Mouse (Mus musculus) heart, postnatal 0 days (tissue): ENCODE measurements around the gene Antxr1. TPM values are rescaled to one million over a fixed set of nuclear protein-coding genes. Genes with fewer than 3 reads are reported as not detected.
A peak's percentile ranks its signal among the peaks of the same experiment; 100 is the strongest.

Experiments used
- ATAC-seq: fragments of 200-750 bp; cut with Nextera tagmentation; 2 replicates; pipeline ENCODE4 v1.8.0; 2017; ENCODE audit warnings: low read depth, moderate number of reproducible peaks, moderate library complexity; ENCODE audit not compliant: insufficient read depth
- DNase-seq: peaks from one replicate; pipeline ENCODE4 v3.0.0-alpha.2; 2016; ENCODE audit warnings: low spot score
- H3K27ac ChIP-seq: fragments of 300-500 bp; sonication (generic); 2 replicates; pipeline ENCODE4 v1.5.1; 2014; ENCODE audit warnings: low read depth, mild to moderate bottlenecking
- H3K27me3 ChIP-seq: fragments of 300-500 bp; sonication (generic); 2 replicates; pipeline ENCODE4 v1.6.1; 2014; ENCODE audit warnings: low read length, mixed read lengths; ENCODE audit not compliant: control insufficient read depth, insufficient read depth
- H3K36me3 ChIP-seq: fragments of 300-500 bp; sonication (generic); replicated peaks from 2 replicates; pipeline ENCODE4 v1.6.1; 2014; ENCODE audit warnings: low read length, mixed read lengths; ENCODE audit not compliant: control insufficient read depth, insufficient read depth
- H3K4me1 ChIP-seq: fragments of 300-500 bp; sonication (generic); 2 replicates; pipeline ENCODE4 v1.6.1; 2014; ENCODE audit warnings: antibody characterized with exemption; ENCODE audit not compliant: control insufficient read depth, insufficient read depth
- H3K4me2 ChIP-seq: fragments of 300-500 bp; sonication (generic); 2 replicates; pipeline ENCODE4 v1.6.1; 2014; ENCODE audit warnings: low read depth, mild to moderate bottlenecking, low read length, moderate library complexity
- H3K4me3 ChIP-seq: fragments of 300-500 bp; sonication (generic); 2 replicates; pipeline ENCODE4 v1.5.1; 2014; ENCODE audit warnings: low read depth, low read length
- H3K9ac ChIP-seq: fragments of 300-500 bp; sonication (generic); replicated peaks from 2 replicates; pipeline ENCODE4 v1.6.1; 2014; ENCODE audit warnings: low read depth, low read length, mixed read lengths
- H3K9me3 ChIP-seq: fragments of 300-500 bp; sonication (generic); replicated peaks from 2 replicates; pipeline ENCODE4 v1.6.1; 2016; ENCODE audit warnings: low read length; ENCODE audit not compliant: control insufficient read depth
- CTCF ChIP-seq: IDR thresholded peaks from 2 replicates; pipeline ENCODE4 v1.5.1; 2016; ENCODE audit warnings: antibody characterized with exemption, control low read depth, low read depth
- EP300 ChIP-seq: IDR thresholded peaks from 2 replicates; pipeline ENCODE4 v1.6.1; 2016; ENCODE audit warnings: antibody characterized with exemption, low read depth
- WGBS: fragments of 180-500 bp; shearing (Covaris S2); extraction: QIAGEN DNeasy Blood & Tissue Kit; methylation state at CpG from one replicate; pipeline ENCODE4 v1.1.7; 2014; 5-methylcytosine and 5-hydroxymethylcytosine counted together
- polyA plus RNA-seq: library from polyadenylated mRNA; unstranded; fragments of >200 nt; fragmentation: Nextera tagmentation; extraction: Ambion mirVana; gene quantifications from 2 replicates; pipeline ENCODE4 v1.2.1, GENCODE M21; 2015
- total RNA-seq: library from RNA; depleted of rRNA; stranded (reverse); fragments of >200 nt; gene quantifications from 2 replicates; pipeline ENCODE4 v1.2.3, GENCODE M21; 2014; ENCODE audit warnings: low replicate concordance

Antxr1 gene
- total and polyA plus RNA-seq, 2 experiments from 2014 or later, result 2.6 to 18.7 TPM

- 83% methylated on average over 20 of the region's 20 CpGs for WGBS
- H3K27ac ChIP-seq, result no peak overlapping the region; the same call in 1 of the 2 replicates
Measured at GRCm38 (mm10) chr6:87119066-87119837, 216.4 kb downstream of the Antxr1 start.

GRCm38 (mm10) chr6:87116596-87116995 lies 219.0 kb downstream of the Antxr1 start:
- Histone ChIP-seq H3K9me3 (no peaks in the 10 kb centered on the region), H3K4me1 (0 out of 2 replicates have a peak, but pooled peaks cover 3% of the 10 kb centered on the region), H3K27me3 (no peaks in the 10 kb centered on the region), H3K9ac (no peak overlapping the region), H3K4me3 (no peak overlapping the region), H3K36me3 (no peaks in the 10 kb centered on the region), H3K27ac (no peak overlapping the region), H3K4me2 (no peak overlapping the region)
- TF ChIP-seq EP300, result no peak
- no peak for TF ChIP-seq CTCF
- 86% methylated on average over 7 of the region's 7 CpGs for WGBS
- DNase-seq (no peak), ATAC-seq (no peak)

More at GRCm38 (mm10) chr6:87119066-87119837, 216.4 kb downstream of the Antxr1 start:
- H3K27me3 ChIP-seq, result no peaks in the 10 kb centered on the region
- no peak overlapping the region for H3K9ac ChIP-seq
- TF ChIP-seq CTCF (no peak), EP300 (no peak)
- H3K36me3 ChIP-seq, result no peaks in the 10 kb centered on the region
- no peak overlapping the region for H3K4me2 ChIP-seq
- 0 out of 2 replicates have a peak, but pooled peaks cover 3% of the 10 kb centered on the region for H3K4me1 ChIP-seq
- ATAC-seq, result no peak
- H3K9me3 ChIP-seq, result no peaks in the 10 kb centered on the region
- H3K4me3 ChIP-seq, result no peak overlapping the region
- DNase-seq, result no peak

DNA sequence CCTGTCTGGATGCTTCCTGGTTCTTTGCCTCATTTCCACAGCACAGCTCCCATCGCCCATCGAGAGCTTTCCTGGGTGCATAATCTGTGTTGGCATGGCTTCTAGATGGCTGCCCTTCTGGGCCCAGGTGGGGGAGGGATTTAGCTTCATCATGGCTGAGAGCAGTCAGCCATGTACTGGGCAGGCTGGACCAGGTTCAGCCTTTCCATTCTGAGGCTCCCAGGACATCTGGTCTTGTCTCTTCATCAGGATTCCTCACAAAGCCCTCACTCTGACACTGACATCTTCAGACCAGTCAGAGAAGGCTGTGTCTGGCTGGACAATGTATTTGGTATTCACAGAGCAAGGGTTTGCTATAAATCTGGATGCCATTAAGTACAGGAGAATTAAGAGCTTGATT lies 219.6 kb downstream of the Antxr1 start:
- Histone ChIP-seq H3K4me2 (no peak overlapping the region), H3K4me3 (no peak overlapping the region), H3K36me3 (no peaks in the 10 kb centered on the region), H3K27me3 (no peaks in the 10 kb centered on the region), H3K9ac (no peak overlapping the region), H3K27ac (no peak overlapping the region), H3K4me1 (0 out of 2 replicates have a peak, but pooled peaks cover 3% of the 10 kb centered on the region), H3K9me3 (no peaks in the 10 kb centered on the region)
- 70% methylated on average over 2 of the region's 2 CpGs for WGBS
- DNase-seq (no peak), ATAC-seq (no peak)
- TF ChIP-seq EP300 (no peak), CTCF (no peak)

DNA sequence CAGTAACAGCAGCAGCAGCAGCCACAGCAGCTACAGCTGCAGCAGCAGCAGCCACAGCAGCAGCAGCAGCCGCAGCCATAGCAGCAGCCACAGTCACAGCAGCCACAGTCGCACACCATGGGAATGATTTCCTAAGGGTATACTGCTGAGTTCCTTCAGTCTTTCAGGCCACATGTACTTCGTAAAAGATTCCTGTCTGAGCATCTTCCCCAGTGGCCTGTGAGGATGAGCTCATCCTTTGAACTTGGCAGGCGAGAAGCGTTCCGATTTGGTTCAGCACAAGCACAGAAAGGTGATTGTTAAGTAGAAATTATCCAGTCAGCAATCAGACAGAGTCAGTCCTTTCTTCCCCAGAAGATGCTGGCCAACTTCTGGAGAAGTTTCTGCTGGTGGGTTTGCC lies 223.5 kb downstream of the Antxr1 start:
- Histone ChIP-seq H3K4me3 (no peak overlapping the region), H3K27me3 (no peaks in the 10 kb centered on the region), H3K9ac (no peak overlapping the region), H3K36me3 (no peaks in the 10 kb centered on the region), H3K27ac (peak overlapping the region; percentile 50), H3K4me2 (no peak overlapping the region), H3K4me1 (no peaks in the 10 kb centered on the region), H3K9me3 (no peaks in the 10 kb centered on the region)
- 83% methylated on average over 6 of the region's 6 CpGs for WGBS
- no peak for DNase-seq
- TF ChIP-seq CTCF (no peak), EP300 (no peak)
- ATAC-seq, result peak; percentile 66; the same call in 1 of the 2 replicates

- no peak overlapping the region for H3K4me3 ChIP-seq
- no peak for DNase-seq
- no peak overlapping the region for H3K9ac ChIP-seq
- TF ChIP-seq CTCF (no peak), EP300 (no peak)
- H3K27ac ChIP-seq, result peak overlapping the region; percentile 50
- H3K9me3 ChIP-seq, result no peaks in the 10 kb centered on the region
- WGBS, result 81% methylated on average over 1 of the region's 1 CpGs
- H3K27me3 ChIP-seq, result no peaks in the 10 kb centered on the region
- no peaks in the 10 kb centered on the region for H3K36me3 ChIP-seq
- no peak overlapping the region for H3K4me2 ChIP-seq
- no peaks in the 10 kb centered on the region for H3K4me1 ChIP-seq
- ATAC-seq, result no peak
Measured at GRCm38 (mm10) chr6:87111493-87111892, 224.1 kb downstream of the Antxr1 start.
